Mouse (Mus musculus): ENCODE measurements at regions not wholly inside any gene's neighbourhood (a gene's known extent, or its start where the extent isn't known, plus 50 kb on each side); places are given as distances from the start of the nearest gene placed in this dataset.
A peak's percentile ranks its signal among the peaks of the same experiment; 100 is the strongest.
"Not testable (repeated sequence)": the region's sequence is repeated elsewhere in the genome, so short reads cannot be mapped to it uniquely, and the experiment has no call there.

GRCm38 (mm10) chr1:166908231-166908805 is 92.9 kb upstream of the Fam78b start:
- no peaks in the 10 kb centered on the region for H3K79me2 ChIP-seq (ENCODE audit: control insufficient read depth, insufficient read depth)
- no peaks in the 10 kb centered on the region for H3K36me3 ChIP-seq (ENCODE audit: control insufficient read depth, insufficient read depth)
- no peak overlapping the region for H3K4me3 ChIP-seq
- TF ChIP-seq MYOD1 (IDR thresholded peaks at IDR 0.05; ENCODE audit: control insufficient read depth in 1 of 3, insufficient read length in 2 of 3, low read depth in 2 of 3) (no peak), USF1 (IDR thresholded peaks at IDR 0.05; ENCODE audit: low read depth) (no peak), MAX (IDR thresholded peaks at IDR 0.05; ENCODE audit: low read depth) (no peak), E2F4 (IDR thresholded peaks at IDR 0.05; ENCODE audit: insufficient read depth) (no peak), CEBPB (IDR thresholded peaks at IDR 0.05; ENCODE audit: insufficient read depth, poor library complexity, severe bottlenecking) (no peak), REST (IDR thresholded peaks at IDR 0.05; ENCODE audit: insufficient read depth, insufficient read length) (no peak), TCF3 (IDR thresholded peaks at IDR 0.05; ENCODE audit: insufficient read length, low read depth) (no peak), MYOG (IDR thresholded peaks at IDR 0.05; ENCODE audit: control insufficient read depth in 1 of 3, insufficient read depth in 1 of 3, insufficient read length in 2 of 3, low read depth in 2 of 3) (no peak), TCF12 (IDR thresholded peaks at IDR 0.05; ENCODE audit: insufficient read depth, poor library complexity, severe bottlenecking) (no peak), POLR2AphosphoS2 (IDR thresholded peaks at IDR 0.05; ENCODE audit: insufficient read length, low read depth) (no peak), POLR2A (IDR thresholded peaks at IDR 0.05; ENCODE audit: insufficient read length, low read depth) (no peak), SRF (IDR thresholded peaks at IDR 0.05; ENCODE audit: control insufficient read depth, insufficient read length, low read depth) (no peak)
- H3K27me3 ChIP-seq (ENCODE audit: control insufficient read depth, insufficient read depth, insufficient read length): no peaks in the 10 kb centered on the region
- H3ac ChIP-seq (ENCODE audit: control insufficient read depth, insufficient read length): no peak overlapping the region
- H3K4me2 ChIP-seq (ENCODE audit: low read depth): no peak overlapping the region

GRCm38 (mm10) chr1:166912195-166912594 is 89.0 kb upstream of the Fam78b start:
- not testable (repeated sequence) for H3K27me3 ChIP-seq (ENCODE audit: control insufficient read depth, insufficient read depth, insufficient read length); H3K36me3 ChIP-seq (ENCODE audit: control insufficient read depth, insufficient read depth); H3ac ChIP-seq (ENCODE audit: control insufficient read depth, insufficient read length); H3K4me2 ChIP-seq (ENCODE audit: low read depth); H3K4me3 ChIP-seq; H3K79me2 ChIP-seq (ENCODE audit: control insufficient read depth, insufficient read depth)

- TF ChIP-seq E2F4 (IDR thresholded peaks at IDR 0.05; ENCODE audit: insufficient read depth) (no peak), POLR2A (IDR thresholded peaks at IDR 0.05; ENCODE audit: insufficient read length, low read depth) (no peak), MAX (IDR thresholded peaks at IDR 0.05; ENCODE audit: low read depth) (no peak), MYOG (IDR thresholded peaks at IDR 0.05; ENCODE audit: control insufficient read depth in 1 of 3, insufficient read depth in 1 of 3, insufficient read length in 2 of 3, low read depth in 2 of 3) (no peak), TCF12 (IDR thresholded peaks at IDR 0.05; ENCODE audit: insufficient read depth, poor library complexity, severe bottlenecking) (no peak), USF1 (IDR thresholded peaks at IDR 0.05; ENCODE audit: low read depth) (no peak)
- peak overlapping the region; percentile 29 for H3K4me2 ChIP-seq (ENCODE audit: low read depth)
- H3ac ChIP-seq (ENCODE audit: control insufficient read depth, insufficient read length): no peak overlapping the region
- H3K79me2 ChIP-seq (ENCODE audit: control insufficient read depth, insufficient read depth): no peaks in the 10 kb centered on the region
- H3K4me3 ChIP-seq: no peak overlapping the region
- no peaks in the 10 kb centered on the region for H3K36me3 ChIP-seq (ENCODE audit: control insufficient read depth, insufficient read depth)
- no peaks in the 10 kb centered on the region for H3K27me3 ChIP-seq (ENCODE audit: control insufficient read depth, insufficient read depth, insufficient read length)
These were observed 78.1 kb upstream of the Fam78b start for GRCm38 (mm10) chr1:166922911-166923712.

- TF ChIP-seq CEBPB (IDR thresholded peaks at IDR 0.05; ENCODE audit: insufficient read depth, poor library complexity, severe bottlenecking) (no peak), MYOG (IDR thresholded peaks at IDR 0.05; ENCODE audit: control insufficient read depth in 1 of 3, insufficient read depth in 1 of 3, insufficient read length in 2 of 3, low read depth in 2 of 3) (no peak), TCF3 (IDR thresholded peaks at IDR 0.05; ENCODE audit: insufficient read length, low read depth) (no peak), POLR2AphosphoS2 (IDR thresholded peaks at IDR 0.05; ENCODE audit: insufficient read length, low read depth) (no peak), TCF12 (IDR thresholded peaks at IDR 0.05; ENCODE audit: insufficient read depth, poor library complexity, severe bottlenecking) (no peak), MAX (IDR thresholded peaks at IDR 0.05; ENCODE audit: low read depth) (no peak)
- no peak overlapping the region for H3K4me3 ChIP-seq
- no peaks in the 10 kb centered on the region for H3K36me3 ChIP-seq (ENCODE audit: control insufficient read depth, insufficient read depth)
- no peak overlapping the region for H3ac ChIP-seq (ENCODE audit: control insufficient read depth, insufficient read length)
- H3K4me2 ChIP-seq (ENCODE audit: low read depth): peak overlapping the region; percentile 29
- no peaks in the 10 kb centered on the region for H3K27me3 ChIP-seq (ENCODE audit: control insufficient read depth, insufficient read depth, insufficient read length)
- no peaks in the 10 kb centered on the region for H3K79me2 ChIP-seq (ENCODE audit: control insufficient read depth, insufficient read depth)
These were observed 77.6 kb upstream of the Fam78b start for GRCm38 (mm10) chr1:166923713-166923975.

- Histone ChIP-seq H3K4me2 (ENCODE audit: low read depth) (peak overlapping the region; percentile 29), H3ac (ENCODE audit: control insufficient read depth, insufficient read length) (no peak overlapping the region), H3K79me2 (ENCODE audit: control insufficient read depth, insufficient read depth) (no peaks in the 10 kb centered on the region), H3K27me3 (ENCODE audit: control insufficient read depth, insufficient read depth, insufficient read length) (no peaks in the 10 kb centered on the region), H3K4me3 (no peak overlapping the region), H3K36me3 (ENCODE audit: control insufficient read depth, insufficient read depth) (no peaks in the 10 kb centered on the region)
- no peak for TF ChIP-seq CEBPB (IDR thresholded peaks at IDR 0.05; ENCODE audit: insufficient read depth, poor library complexity, severe bottlenecking)
- no peak for TF ChIP-seq USF1 (IDR thresholded peaks at IDR 0.05; ENCODE audit: low read depth)
- TF ChIP-seq POLR2A (IDR thresholded peaks at IDR 0.05; ENCODE audit: insufficient read length, low read depth): no peak
- no peak for TF ChIP-seq POLR2AphosphoS2 (IDR thresholded peaks at IDR 0.05; ENCODE audit: insufficient read length, low read depth)
- TF ChIP-seq TCF3 (IDR thresholded peaks at IDR 0.05; ENCODE audit: insufficient read length, low read depth): no peak
- TF ChIP-seq SRF (IDR thresholded peaks at IDR 0.05; ENCODE audit: control insufficient read depth, insufficient read length, low read depth): no peak
- no peak for TF ChIP-seq TCF12 (IDR thresholded peaks at IDR 0.05; ENCODE audit: insufficient read depth, poor library complexity, severe bottlenecking)
- TF ChIP-seq REST (IDR thresholded peaks at IDR 0.05; ENCODE audit: insufficient read depth, insufficient read length): no peak
- no peak for TF ChIP-seq MYOD1 (IDR thresholded peaks at IDR 0.05; ENCODE audit: control insufficient read depth in 1 of 3, insufficient read length in 2 of 3, low read depth in 2 of 3)
- no peak for TF ChIP-seq MYOG (IDR thresholded peaks at IDR 0.05; ENCODE audit: control insufficient read depth in 1 of 3, insufficient read depth in 1 of 3, insufficient read length in 2 of 3, low read depth in 2 of 3)
- no peak for TF ChIP-seq E2F4 (IDR thresholded peaks at IDR 0.05; ENCODE audit: insufficient read depth)
- no peak for TF ChIP-seq MAX (IDR thresholded peaks at IDR 0.05; ENCODE audit: low read depth)
These were observed 77.1 kb upstream of the Fam78b start for GRCm38 (mm10) chr1:166924126-166924525.

Data from myocyte (in vitro differentiated cells).